Mouse (Mus musculus) lung, embryonic 14.5 days (tissue): Measurements from ENCODE around the gene Dlg1. TPM values are rescaled to one million over a fixed set of nuclear protein-coding genes. Genes with fewer than 3 reads are reported as not detected.

Experiments used
- ATAC-seq: fragments of 200-750 bp; cut with Nextera tagmentation; 2 replicates; pipeline ENCODE4 v1.8.0; 2017; ENCODE audit warnings: mild to moderate bottlenecking, moderate TSS enrichment, moderate library complexity; ENCODE audit not compliant: insufficient read depth
- DNase-seq: peaks from one replicate; pipeline ENCODE4 v3.0.0-alpha.2; 2015
- H3K27ac ChIP-seq: fragments of 300-500 bp; sonication (generic); 2 replicates; pipeline ENCODE4 v1.5.1; 2014; ENCODE audit warnings: low read depth, mild to moderate bottlenecking, moderate library complexity
- H3K27me3 ChIP-seq: fragments of 300-500 bp; sonication (generic); 2 replicates; pipeline ENCODE4 v1.6.1; 2014; ENCODE audit warnings: low read length, control low read depth; ENCODE audit not compliant: insufficient read depth
- H3K36me3 ChIP-seq: fragments of 300-500 bp; sonication (generic); 2 replicates; pipeline ENCODE4 v1.6.1; 2014; ENCODE audit warnings: control low read depth; ENCODE audit not compliant: insufficient read depth
- H3K4me1 ChIP-seq: fragments of 300-500 bp; sonication (generic); 2 replicates; pipeline ENCODE4 v1.6.1; 2014; ENCODE audit warnings: antibody characterized with exemption, control low read depth; ENCODE audit not compliant: insufficient read depth
- H3K4me2 ChIP-seq: fragments of 300-500 bp; sonication (generic); 2 replicates; pipeline ENCODE4 v1.6.1; 2014; ENCODE audit warnings: mild to moderate bottlenecking
- H3K4me3 ChIP-seq: fragments of 300-500 bp; sonication (generic); 2 replicates; pipeline ENCODE4 v1.5.1; 2014; ENCODE audit warnings: low read depth, low read length
- H3K9ac ChIP-seq: fragments of 300-500 bp; sonication (generic); 2 replicates; pipeline ENCODE4 v1.6.1; 2014
- H3K9me3 ChIP-seq: fragments of 300-500 bp; sonication (generic); 2 replicates; pipeline ENCODE4 v1.6.1; 2016; ENCODE audit warnings: low read depth, low read length, control low read depth
- CTCF ChIP-seq: IDR thresholded peaks from 2 replicates; pipeline ENCODE4 v1.5.1; 2016; ENCODE audit warnings: antibody characterized with exemption, low read depth
- WGBS: fragments of 180-500 bp; shearing (Covaris S2); extraction: QIAGEN DNeasy Blood & Tissue Kit; methylation state at CpG from one replicate; pipeline ENCODE4 v1.1.7; 2014; 5-methylcytosine and 5-hydroxymethylcytosine counted together
- polyA plus RNA-seq: library from polyadenylated mRNA; unstranded; fragments of >200 nt; fragmentation: Nextera tagmentation; extraction: Ambion mirVana; gene quantifications from 2 replicates; pipeline ENCODE4 v1.2.1, GENCODE M21; 2014

The Dlg1 gene
- polyA plus RNA-seq, 1 experiment from 2014 or later = 31.9 TPM

DNA sequence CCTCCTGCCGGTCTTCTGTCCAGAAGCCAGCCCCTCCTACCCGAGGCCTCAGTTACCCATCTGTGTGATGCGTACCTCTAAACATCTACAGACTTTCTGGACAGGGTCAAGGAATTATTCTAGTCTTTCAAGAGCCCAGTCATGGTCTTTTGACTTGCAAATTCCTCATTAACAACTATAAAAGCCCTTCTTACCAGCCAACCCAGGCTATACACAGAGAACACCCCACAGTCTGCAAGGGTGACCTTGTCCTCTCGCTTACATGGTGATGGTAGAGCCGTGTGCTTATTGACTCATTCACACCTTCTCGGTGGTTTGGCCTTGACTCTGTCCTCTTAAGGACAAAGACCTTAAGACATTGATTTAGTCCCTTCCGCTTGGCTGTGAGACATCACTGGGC, 227.7 kb downstream of the Dlg1 start:
- H3K4me2 ChIP-seq = no peak overlapping the region
- DNase-seq (no peak), ATAC-seq (no peak)
- 79% methylated on average over 7 of the region's 7 CpGs for WGBS
- H3K9me3 ChIP-seq = no peaks in the 10 kb centered on the region
- no peak overlapping the region for H3K27ac ChIP-seq
- no peaks in the 10 kb centered on the region for H3K4me1 ChIP-seq
- no peak overlapping the region for H3K9ac ChIP-seq
- no peak for TF ChIP-seq CTCF
- H3K36me3 ChIP-seq = no peaks in the 10 kb centered on the region
- H3K27me3 ChIP-seq = no peaks in the 10 kb centered on the region
- no peak overlapping the region for H3K4me3 ChIP-seq

DNA sequence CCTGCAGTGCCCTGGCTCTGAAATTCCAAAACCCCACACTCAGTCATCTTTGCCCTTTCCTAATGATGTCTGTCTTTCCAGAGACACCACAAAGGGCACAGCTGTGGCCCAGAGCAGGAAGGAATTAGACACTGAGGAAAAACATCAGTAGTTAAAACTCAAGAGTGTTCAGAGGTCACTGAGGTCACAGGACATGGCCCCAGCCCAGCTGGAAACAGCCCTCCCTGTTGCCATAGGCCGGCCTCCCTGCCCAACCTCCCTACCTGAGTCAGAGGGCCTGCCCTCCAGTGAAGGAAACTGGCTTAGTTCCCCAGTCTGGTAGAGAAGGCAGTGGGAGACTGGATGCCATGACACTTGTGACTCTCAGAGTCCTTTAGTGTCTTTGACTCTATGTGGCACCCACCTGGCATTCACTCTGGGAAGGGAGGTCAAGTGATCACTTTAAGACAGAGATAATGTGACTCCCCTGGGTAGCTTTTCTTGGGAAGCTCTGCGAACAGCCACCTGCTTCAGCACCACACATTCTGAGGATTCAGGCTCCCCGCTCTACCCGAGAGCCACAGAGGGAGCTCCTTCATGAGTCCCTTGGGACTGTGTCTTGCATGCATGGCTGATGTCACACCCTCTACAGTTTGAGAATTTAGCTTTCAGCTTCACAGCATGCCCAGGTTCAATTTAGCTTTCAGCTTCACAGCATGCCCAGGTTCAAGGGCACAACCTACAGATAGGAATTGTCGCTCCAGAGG, 230.3 kb downstream of the Dlg1 start:
- no peak for DNase-seq
- 71% methylated on average over 5 of the region's 5 CpGs for WGBS

DNA sequence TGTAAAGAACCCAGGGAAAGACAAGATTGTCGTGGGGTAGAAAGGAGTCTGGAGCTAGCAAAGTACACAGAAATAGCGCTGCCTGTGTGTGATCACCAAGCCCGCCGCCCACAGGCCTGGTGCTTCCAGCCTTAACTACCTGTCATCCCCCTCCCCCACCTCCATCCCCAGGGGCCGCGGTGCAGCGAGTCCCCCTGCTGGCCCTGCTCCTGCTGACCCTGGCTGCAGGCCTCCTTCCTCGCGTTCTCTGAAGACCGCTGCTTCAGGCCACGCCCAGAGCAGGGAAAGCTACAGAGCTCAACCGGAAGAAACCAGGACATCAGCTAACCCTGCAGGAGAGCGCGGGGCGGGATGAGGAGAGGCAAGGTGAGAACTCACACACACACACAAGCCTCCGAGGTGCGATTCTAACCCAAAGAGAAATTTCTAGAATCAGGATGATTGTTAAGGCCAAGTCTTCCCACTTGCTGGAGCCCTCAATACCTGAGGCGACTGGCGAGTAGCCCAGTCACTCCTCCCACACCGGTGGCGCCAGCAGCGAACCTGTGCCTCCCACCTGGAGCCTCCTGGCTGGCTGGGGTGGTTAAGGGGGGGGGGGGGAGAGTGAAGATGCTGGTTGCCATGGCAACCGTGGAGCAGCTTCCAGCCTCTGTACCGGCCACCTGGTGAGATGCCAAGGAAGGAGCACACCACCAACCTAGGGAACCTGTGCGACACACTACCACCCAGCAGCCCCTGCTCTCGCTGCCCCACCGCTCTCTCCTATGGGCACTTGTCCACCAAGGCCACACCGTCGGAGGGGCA, 233.9 kb downstream of the Dlg1 start:
- WGBS = 11% methylated on average over 29 of the region's 29 CpGs

More for the DNA sequence above, 230.3 kb downstream of the Dlg1 start:
- no peak for ATAC-seq
- Histone ChIP-seq H3K9me3 (no peaks in the 10 kb centered on the region), H3K4me1 (no peaks in the 10 kb centered on the region), H3K27me3 (no peaks in the 10 kb centered on the region), H3K9ac (no peak overlapping the region), H3K36me3 (no peaks in the 10 kb centered on the region), H3K27ac (no peak overlapping the region), H3K4me2 (no peak overlapping the region), H3K4me3 (no peak overlapping the region)
- no peak for TF ChIP-seq CTCF

DNA sequence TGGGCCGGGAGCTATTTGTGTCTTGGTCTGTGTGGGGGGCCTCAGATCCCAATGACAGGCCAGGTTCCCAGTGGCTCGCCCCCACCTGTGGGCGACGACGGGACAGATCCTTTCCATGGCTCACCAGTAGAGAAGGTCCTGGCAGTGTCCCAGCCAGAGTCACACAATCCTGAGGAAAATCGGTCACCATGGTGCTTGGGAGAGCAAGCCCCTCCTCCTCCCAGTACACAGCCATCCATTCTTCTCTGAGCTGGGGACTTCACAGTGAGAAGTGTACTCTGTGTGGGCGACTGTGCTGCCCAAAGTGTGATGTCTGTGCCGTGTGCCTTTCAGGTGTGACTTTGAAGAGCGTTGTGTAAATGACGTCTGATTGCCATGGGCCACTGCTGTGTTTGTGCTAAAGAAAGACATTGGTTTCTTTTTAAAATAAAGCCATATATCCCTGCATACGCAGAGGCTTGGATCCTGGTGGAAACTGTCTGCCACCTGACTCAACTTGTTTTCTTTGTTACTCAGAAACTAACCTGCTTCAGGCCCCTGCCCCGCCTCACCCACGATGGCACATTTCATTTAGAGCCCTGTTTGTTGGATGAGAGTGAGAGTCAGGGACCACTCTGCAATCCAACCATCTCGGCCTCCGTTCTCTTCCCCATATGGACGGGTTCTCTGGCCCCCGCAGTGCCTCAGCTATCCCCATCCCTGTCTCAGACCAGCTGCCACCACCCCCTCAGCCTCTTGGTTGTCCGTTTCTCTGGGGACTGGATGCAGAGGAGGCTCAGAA, 235.5 kb downstream of the Dlg1 start:
- ATAC-seq (peak; percentile 31; the same call in 1 of the 2 replicates), DNase-seq (peak; percentile 24)
- Histone ChIP-seq H3K27ac (no peak overlapping the region), H3K9me3 (no peaks in the 10 kb centered on the region), H3K4me1 (no peaks in the 10 kb centered on the region), H3K9ac (no peak overlapping the region), H3K4me3 (no peak overlapping the region), H3K4me2 (no peak overlapping the region), H3K36me3 (no peaks in the 10 kb centered on the region), H3K27me3 (no peaks in the 10 kb centered on the region)
- no peak for TF ChIP-seq CTCF
- 77% methylated on average over 18 of the region's 18 CpGs for WGBS

More for the DNA sequence above, 233.9 kb downstream of the Dlg1 start:
- Histone ChIP-seq H3K4me2 (peak overlapping the region; percentile 59), H3K4me3 (peak overlapping the region; percentile 14; the same call in 1 of the 2 replicates), H3K9me3 (no peaks in the 10 kb centered on the region), H3K36me3 (no peaks in the 10 kb centered on the region), H3K9ac (no peak overlapping the region; the same call in 1 of the 2 replicates), H3K27me3 (no peaks in the 10 kb centered on the region), H3K27ac (no peak overlapping the region), H3K4me1 (no peaks in the 10 kb centered on the region)
- DNase-seq (peak; percentile 69), ATAC-seq (peak; percentile 80)
- TF ChIP-seq CTCF = peak; percentile 52

DNA sequence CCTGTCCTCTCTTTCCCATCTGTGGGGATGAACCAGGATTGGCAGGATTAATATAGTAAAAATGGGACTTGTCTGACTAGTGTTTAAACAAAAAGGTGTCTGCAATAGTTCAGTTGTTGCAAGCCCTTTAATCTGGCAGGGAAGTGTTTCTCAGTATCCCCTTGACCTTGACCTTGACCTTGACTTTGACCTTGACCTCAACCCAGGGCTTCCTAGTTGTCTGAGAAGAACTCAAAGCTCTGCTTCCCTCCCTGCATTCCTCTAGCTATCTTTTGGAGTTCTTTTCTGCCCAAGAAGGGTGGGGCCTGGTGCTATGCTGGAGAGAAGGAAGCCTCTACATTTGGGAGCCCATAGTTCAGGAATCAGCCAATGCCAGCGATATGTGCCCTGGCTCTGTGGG, 238.6 kb downstream of the Dlg1 start:
- TF ChIP-seq CTCF = no peak
- no peak for DNase-seq
- 79% methylated on average over 1 of the region's 1 CpGs for WGBS

DNA sequence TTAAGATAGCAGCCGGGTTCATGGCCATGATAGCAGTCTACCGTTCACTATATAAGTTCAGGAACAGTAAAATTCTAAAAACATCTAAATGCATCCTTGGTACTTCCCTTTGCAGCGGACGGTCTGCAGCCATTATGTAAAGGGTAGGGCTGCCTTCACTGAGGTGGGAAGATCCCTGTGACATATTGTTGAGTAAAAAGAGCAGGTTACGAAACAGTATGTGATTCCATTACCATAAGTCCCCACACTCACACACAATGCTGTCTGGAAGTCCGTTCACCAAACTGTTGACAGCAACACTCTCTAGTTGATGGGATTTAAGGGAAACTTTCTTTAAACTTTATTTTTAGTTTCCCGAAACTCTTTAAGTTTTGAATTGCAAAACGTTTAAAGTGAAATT, 240.0 kb downstream of the Dlg1 start:
- H3K4me2 ChIP-seq = no peak overlapping the region
- no peaks in the 10 kb centered on the region for H3K27me3 ChIP-seq
- ATAC-seq = no peak
- DNase-seq = no peak
- H3K9me3 ChIP-seq = no peaks in the 10 kb centered on the region
- no peak overlapping the region for H3K9ac ChIP-seq
- TF ChIP-seq CTCF = no peak
- no peaks in the 10 kb centered on the region for H3K4me1 ChIP-seq
- no peaks in the 10 kb centered on the region for H3K36me3 ChIP-seq
- no peak overlapping the region for H3K4me3 ChIP-seq
- no peak overlapping the region for H3K27ac ChIP-seq
- WGBS = 82% methylated on average over 8 of the region's 8 CpGs

More for the DNA sequence above, 238.6 kb downstream of the Dlg1 start:
- H3K9me3 ChIP-seq = no peaks in the 10 kb centered on the region
- H3K36me3 ChIP-seq = no peaks in the 10 kb centered on the region
- H3K4me2 ChIP-seq = no peak overlapping the region
- no peaks in the 10 kb centered on the region for H3K27me3 ChIP-seq
- no peak for ATAC-seq
- no peaks in the 10 kb centered on the region for H3K4me1 ChIP-seq
- H3K27ac ChIP-seq = no peak overlapping the region
- H3K4me3 ChIP-seq = no peak overlapping the region
- no peak overlapping the region for H3K9ac ChIP-seq
